Mouse (Mus musculus) layer of hippocampus, adult 18-20 months (tissue): ENCODE measurements around the gene Fam117b. TPM values are rescaled to one million over a fixed set of nuclear protein-coding genes. Genes with fewer than 3 reads are reported as not detected.

Experiments used
- DNase-seq, 2 experiments: peaks; one replicate each; pipeline ENCODE4 v3.0.0; 2022; ENCODE audit warnings: low spot score in 2 of 2
- long read RNA-seq: library from polyadenylated mRNA; stranded (forward); transcript quantifications from one replicate; pipeline ENCODE4 v2.0.0, GENCODE M21; 2021
- total RNA-seq, 2 experiments: library from RNA; stranded (reverse); gene quantifications; 2 replicates each; pipeline ENCODE4 v1.2.3; 2021

Fam117b gene
- total RNA-seq = 10 to 100 TPM; 57.7 to 58.8 TPM
- long read RNA-seq, full-length matches to known transcripts = 72 of 82 reads
- long read RNA-seq, partial matches to known transcripts = 3 of 82 reads
- long read RNA-seq, other reads (novel, unspliced or antisense) = 7 of 82 reads

DNA sequence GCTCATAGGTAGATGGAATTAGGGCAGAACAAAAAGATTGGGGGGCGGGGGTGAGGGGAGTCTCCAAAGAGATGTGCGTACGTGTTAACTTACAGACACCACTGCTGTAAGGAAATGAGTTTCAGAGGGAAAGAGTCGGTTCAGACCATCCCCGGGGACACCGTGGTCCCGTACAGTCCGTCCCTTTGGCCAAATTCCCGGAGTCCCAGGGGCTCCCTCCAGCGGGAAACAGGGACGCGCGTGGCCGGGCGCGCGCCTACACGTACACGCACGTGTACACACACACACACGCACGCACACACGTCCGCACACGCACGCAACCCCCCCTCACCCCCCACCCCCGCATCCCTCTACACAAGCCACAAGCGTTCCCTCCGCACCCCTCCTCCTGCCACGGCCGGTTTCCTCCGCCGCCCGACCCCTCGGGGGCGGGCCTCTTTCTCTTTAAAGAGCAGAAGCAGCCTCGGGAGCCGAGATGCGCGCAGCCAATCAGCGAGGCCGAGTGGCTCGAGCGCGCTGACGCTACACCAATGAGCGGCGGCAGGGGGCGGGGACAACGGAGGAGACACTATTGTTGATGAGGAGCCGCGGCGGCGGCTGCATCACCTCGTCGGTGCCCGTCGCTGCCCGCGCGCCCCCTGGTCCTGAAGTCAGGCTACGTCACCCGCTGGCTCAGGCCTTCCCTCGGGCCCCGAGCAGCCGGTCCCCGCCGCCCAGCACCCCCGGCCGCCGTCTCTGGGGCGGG lies at the start of gene Fam117b:
Gene Fam117b, plus strand, starts transcription at position 594 of the 745 bp plus-strand sequence.
- peak; percentile 96 to 98 for DNase-seq

DNA sequence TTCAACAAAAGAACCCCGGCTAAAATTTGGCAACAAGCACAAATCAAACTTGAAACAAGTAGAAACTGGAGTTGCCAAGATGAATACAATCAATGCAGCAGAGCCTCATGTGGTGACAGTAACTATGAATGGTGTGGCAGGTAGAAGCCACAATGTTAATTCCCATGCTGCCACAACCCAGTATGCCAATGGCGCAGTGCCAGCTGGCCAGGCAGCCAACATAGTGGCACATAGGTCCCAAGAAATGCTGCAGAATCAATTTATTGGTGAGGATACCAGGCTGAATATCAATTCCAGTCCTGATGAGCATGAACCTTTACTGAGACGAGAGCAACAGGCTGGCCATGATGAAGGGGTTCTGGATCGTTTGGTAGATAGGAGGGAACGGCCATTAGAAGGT lies 44.8 kb upstream of the Fam117b start:
- no peak for DNase-seq

DNA sequence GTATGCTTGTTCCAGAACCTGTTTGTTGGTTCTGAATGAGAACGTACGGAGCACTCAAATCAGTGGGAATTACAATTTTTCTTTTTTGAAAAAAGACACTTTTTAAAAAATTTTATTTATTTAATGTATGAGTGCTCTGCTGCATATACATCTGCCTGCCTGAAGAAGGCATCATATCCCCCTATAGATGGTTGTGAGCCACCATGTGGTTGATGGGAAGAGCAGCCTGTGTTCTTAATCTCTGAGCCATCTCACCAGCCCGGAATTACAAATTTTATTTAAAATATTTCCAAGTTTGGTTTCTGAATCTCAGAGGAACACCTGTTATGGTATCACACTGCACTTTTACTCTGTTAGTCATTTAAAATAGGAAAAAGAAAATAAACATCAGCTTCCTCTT lies 38.8 kb upstream of the Fam117b start:
- DNase-seq = no peak

DNA sequence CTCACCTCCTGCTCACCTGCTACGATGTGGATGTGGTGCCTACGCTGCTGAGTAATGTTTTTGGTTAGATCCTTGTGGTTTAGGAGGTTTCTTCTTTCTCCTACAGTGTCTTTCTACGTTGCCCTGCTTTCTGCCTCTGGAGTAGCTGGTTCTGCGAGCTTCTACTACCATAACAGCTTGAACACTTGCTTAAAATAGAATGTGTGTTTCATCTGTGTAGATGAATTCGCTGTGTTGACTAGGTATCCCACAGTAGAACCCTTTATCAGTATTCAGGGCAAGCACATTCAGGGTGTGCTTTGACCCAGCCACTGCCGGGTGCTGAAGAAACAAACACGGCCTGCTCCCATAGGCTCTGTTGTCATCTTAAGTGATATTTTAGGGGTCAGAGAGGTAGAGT lies 34.7 kb upstream of the Fam117b start:
- no peak for DNase-seq

DNA sequence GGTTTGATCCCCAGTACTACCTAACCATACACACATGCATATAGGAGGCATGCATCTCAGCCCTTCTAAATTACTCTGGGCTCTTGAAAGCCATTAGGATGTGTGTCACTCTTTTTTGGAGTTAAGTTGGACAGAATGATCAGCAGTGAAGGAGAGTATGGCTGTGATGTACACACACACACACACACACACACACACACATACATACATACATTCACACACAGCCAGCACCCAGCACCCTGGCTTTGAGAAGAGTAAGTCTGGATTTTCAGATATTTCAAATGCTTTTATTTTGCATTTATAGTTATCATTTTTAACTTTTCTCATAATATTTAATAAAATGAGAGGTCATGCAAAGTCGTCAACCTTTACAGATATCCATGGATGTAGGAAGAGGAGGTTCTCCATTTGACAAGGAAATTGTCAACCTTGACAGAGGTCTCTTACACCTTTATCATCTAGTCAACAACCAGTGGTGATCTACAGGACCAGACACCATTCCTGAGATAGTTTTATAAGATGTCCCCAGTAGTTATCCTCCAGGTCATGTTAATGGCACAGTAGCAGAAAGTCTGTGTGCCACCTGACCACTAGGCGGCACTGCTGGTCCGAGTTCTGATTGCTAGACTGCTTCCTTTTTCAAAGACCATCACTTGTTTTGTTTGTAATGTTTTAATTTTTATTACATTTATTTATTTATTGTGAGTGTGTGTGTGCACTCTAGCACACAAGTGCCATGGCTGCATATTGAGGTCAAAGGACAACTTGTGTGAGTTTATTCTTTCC lies 29.3 kb upstream of the Fam117b start:
- peak; percentile 39 to 81 for DNase-seq

DNA sequence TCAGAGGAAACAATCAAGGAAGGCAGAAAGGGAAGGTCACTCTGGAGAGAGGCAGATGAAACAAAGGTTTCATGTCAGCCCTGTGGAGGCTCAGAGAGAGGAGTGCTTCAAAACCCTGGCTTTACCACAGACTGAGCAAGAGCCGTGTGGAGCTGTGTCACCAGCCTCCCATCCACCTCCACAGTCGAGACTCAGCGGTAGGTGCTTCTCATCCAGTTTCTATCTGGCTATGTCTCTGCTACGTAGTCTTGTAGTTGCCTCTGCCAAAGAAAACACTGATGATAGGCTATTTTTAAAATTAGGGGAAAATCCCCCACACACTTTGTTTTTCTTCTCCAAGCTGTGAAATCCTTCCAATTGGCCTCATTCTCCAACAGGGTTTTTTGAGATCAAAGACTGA lies 25.9 kb upstream of the Fam117b start:
- DNase-seq = no peak

DNA sequence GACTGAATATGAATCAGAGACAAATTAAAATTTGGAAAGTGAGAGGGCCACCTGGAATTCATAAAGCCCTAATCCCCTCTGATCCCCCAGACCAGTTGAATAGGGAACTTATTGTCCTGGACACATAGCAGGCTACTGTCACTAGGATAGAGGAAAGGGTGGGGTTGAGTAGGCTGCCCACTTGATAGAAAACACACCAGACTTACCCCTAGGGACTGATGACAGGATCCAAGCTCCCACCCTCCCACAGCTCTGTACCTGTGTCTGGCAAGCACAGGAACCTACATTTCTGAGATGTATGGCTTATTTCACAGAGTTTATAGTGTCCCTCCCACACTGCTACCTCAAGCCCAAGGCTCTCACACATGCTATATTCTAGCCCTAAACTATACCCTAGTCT lies 24.8 kb upstream of the Fam117b start:
- no peak for DNase-seq

DNA sequence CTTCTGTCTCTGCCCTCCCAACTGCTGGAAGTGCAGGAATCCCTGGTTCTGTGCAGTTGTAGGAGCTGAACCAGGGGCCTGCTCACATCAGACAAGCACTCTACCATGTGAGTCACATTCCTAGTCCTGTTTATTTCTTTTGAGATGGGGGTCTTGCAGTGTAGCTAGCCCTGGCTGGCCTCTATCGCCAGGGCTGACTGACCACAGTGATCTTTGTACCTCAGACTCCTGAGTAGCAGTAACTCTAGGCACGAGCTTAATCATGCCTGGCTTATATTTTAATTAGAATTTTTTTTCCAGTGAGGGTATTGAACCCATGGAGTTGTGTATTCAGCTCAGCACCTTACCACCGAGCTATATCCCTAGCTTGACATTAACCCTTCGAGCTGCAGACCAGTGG lies 21.6 kb upstream of the Fam117b start:
- DNase-seq = no peak

DNA sequence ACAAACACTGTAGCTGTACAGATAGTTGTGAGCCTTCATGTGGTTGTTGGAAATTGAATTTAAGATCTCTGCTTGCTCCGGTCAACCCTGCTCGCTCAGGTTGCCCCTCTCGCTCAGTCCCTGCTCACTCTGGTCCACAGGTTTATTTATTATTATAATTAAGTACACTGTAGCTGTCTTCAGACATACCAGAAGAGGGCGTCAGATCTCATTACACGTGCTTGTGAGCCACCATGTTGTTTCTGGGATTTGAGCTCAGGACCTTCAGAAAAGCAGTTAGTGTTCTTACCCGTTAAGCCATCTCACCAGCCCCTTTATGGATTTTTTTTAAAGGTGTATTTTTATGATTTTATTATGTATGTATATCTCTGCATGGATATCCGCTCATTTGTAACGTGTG lies 20.0 kb upstream of the Fam117b start:
- no peak for DNase-seq

DNA sequence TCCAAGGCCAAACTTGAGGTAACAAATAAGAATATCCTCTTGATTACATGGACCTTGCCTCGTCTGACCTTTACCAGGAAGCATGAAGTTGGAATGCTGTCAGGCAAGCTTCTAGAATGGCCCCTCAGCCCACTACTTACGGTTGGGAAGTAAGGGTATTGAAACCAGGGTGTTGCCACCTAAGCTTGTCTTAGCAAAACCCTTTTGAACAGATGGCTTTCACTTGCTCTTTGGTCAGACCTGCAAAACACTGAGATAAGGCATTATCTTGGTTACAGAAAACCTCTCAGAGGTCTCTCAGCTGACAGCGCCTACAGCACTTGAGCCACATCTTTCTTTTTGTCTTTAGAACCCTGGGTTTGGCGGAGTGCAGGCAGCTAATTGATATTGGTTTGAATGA lies 18.8 kb upstream of the Fam117b start:
- DNase-seq = no peak

DNA sequence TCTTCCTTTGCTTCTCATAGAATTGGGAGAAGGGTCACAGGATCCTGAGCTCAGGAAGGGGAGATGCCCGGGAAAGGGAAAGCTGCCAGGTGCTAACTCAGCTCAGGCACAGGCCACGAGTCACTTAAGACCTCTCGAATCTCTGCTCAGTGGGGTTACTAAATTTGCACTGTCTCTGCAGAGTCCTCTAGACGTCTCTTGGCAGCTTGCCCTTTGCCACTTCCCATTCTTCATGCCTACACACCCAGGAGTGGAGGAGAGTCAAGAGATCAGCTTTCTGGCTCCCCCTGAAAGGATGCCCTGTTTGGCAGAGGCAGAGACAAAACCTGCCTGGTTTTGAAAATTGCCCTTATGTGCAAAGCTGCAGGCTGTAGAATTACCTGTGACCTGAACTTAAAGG lies 17.4 kb upstream of the Fam117b start:
- DNase-seq = peak in 1 of 2 experiments; percentile 31

DNA sequence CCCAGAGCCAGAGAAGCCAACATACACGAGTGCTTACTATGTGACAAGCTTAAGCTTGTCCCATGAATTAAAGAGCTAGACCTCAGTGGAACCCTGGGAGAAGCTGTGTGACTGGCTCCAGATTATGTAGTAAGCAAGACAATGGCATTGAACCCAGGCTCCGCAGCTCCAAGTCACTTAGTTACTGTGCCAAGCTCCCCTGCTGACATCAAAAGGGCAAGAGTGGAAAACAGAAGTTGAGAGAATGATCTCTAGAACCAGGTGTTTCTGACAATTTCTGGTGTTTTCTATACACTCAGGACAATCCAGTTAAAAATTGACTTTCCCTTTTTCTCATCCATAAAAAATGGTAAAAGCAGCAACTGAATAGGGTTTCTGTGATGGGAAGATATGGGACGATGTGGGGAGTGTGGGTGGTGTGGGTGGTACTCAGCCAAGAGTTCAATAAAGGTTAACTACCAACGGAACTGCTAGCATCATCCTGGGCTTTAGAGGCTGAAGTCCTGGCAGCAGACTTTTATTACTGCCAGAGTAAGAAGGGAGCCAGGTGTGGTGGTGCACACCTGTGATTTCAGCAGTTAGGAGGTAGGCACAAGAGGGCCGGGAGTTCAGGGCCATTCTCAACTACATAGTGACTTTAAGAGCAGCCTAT lies 15.5 kb upstream of the Fam117b start:
- DNase-seq = no peak

DNA sequence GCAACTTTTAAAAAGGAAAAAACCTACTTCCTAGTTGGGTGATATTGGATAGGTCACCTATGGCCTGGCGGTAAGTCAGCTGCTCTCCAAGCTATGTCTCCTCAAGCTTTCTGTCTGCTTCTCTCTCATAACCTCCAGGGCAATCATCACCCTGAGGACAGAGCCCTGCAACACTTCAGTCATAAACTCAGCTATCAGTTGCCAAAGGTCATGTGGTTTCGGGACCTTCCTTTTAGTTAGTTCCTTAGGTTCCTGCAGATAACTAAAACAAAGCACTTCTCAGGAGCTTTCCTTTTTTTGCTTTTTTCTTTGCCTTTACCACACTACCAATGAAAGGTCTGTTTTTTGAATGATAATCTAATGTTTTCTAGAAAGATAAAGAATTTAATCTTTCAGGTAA lies 13.1 kb upstream of the Fam117b start:
- DNase-seq = no peak

DNA sequence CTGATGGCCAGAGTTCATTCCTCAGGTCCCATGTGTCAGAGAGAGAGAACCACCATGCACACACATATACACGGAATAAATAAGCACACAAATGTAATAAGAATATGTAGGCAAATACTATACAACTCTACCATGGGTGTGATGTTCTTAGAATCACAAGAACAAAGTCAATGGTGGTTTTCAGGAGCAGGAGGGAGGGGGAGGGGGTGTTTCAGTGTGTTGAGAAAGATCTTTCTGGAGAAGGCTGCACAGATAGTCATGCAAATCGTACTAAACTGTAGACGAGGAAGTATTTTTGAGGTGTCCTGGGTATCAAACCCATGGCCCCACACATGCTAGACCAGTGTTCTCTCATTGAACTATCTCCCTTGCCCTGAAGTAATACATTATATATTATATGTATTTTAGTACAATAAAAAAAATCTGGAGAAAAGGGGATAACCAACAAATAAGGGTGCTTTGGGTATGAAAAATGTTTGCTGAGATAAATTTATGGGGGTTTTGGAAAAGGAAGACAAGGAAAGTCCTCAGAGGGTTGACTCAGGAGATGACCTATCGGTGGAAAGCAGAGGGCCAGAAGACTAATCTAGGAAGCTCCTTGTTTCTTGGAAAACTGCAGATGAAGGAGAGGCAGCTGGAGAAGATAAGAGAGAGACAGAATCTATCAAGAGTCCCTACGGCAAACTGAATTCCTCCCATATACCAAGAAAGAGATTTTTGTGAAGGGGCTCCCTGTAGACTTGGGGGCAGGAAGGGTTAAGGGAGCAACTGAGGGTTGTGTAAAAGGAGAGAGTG lies 11.5 kb upstream of the Fam117b start:
- DNase-seq = no peak

DNA sequence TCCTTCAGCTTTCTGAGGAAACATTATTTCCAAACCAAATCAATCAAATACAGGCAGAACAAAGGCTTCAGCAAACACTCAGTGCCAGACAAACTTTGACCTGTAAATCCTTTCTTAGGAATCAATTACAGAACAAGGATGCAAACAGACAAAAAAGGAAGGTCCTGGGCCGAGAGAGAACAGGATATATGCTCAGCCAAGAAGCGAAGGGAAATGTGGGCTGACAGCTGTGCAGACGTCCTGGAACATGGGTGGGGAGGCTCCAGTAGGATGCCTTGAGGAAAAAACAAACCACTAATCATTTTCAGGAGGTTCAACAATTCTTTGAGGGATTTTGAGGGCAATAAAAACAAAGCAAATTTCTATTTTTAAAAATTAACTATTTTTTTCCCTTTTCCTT lies 10.2 kb upstream of the Fam117b start:
- DNase-seq = no peak

DNA sequence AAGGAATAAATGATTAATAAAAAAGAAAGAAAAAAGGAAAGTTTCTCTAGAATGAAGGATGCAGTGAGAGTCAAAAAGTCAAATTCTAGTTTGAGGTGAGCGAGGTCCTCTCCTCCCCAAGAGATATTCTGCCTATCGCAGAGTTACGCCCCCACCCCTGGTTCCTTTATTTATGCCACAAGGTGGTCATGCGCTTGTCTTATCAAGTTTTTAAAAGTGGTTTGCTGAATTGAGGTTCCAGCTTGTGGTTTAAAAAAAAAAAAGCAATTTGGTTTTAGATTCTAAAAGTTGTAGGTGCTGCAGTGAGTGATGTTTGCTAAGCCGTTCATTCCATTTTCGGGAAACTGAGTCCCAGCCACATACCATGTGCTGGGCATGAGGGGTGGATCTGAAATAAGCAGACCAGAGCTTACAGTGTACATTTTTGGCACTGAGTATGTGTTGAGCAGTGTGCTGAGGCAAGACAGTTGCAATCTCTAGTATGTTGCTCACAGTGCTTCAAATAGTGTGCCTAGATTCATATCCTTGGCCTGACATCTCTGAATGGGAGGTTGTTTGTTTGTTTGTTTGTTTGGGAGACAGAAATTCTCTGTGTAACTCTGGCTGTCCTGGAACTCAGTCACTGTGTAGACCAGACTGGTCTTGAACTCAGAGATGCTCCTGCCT lies 8.0 kb upstream of the Fam117b start:
- no peak for DNase-seq

DNA sequence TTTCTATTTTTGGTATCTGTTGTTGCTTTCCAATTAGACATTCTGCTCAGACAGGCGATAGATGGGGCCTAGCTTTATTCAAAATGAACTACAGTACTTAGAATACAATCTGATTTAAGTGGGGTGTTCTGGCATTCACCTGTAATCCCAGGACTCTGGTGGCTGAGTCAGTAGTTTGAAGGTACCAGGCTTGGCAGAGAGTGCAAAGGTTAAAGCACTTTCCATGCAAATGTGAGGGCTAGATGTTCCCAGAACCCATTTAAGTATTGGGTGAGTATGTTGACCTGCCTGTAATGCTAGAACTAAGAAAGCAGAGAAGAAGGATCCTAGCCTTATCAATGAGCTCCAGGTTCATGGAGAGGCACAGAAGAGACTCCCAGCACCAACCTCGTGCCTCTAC lies 6.9 kb upstream of the Fam117b start:
- DNase-seq = no peak

DNA sequence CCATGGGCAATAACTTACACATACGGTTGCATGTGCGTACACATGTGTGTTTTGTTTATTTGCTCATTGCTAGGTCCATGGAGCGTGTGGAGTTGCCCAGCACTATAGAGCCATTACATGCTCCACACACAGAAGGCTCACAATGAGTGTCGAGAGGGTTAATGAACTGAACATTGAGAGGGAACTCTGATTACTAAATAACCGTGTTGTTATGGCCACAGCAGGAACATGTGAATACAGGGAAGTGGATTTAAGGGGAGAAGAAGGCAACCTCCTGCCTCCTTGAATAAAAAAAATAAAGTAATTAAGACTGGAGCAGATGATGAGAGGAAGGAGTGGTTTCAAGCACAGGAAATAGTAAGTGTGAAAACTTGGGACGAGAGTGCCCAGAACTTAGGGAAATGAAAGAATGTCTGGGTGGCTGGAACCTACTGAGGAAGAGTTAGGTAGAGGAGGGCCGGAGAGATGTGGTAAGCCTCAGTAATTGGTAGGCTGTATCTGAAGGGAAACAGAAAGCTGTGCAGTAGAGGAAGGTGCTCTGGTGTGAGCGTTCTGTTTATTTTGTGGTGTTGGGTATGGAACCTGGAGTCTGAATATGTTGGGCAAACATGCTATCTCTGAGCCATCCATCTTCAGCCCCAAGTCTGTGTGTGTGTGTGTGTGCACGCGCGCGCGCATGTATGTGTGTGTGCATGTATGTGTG lies 5.8 kb upstream of the Fam117b start:
- DNase-seq = no peak

DNA sequence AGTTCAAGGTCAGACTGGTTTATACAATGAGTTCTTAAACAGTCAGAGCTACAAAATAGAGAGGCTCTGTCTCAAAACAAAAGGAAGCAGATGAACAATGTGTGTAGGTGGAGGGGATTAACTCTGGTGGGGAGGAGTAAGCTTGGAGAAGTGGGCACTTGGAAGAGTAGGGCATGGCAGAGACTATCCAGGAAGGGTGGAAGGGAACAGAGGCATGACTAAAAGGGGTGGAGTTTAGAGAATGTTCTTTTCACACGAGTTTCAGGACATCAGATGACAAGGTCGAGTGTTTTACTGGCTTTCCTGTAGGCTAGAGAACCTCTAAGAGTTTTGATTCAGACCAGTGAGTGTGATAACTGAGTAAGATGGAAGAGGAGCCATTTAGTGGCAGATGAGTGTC lies 5.1 kb upstream of the Fam117b start:
- DNase-seq = no peak

DNA sequence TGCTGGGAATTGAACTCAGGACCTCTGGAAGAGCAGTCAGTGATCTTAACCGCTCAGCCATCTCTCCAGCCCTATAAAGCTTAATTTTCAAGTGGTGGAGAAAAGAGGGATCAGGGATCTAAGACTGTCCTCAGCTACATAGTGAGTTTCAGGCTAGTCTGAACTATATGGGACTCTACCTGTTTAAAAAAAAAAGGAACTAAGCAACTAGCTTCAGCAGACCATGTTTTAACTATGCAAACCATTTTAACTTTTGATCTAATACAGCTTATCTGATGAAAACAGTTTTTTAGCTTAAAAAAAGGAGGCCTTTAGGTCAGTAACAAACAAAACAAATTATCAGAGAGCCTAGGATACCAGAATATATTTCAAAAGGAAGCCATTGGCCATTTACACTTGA lies 1.9 kb upstream of the Fam117b start:
- DNase-seq = no peak
